Mouse (Mus musculus) left cerebral cortex, adult 9 months (tissue): Measurements from ENCODE around the gene Umad1.

Experiments used
- DNase-seq, 2 experiments: peaks; one replicate each; pipeline ENCODE4 v3.0.0; 2022; ENCODE audit warnings: low spot score in 2 of 2

Umad1 gene

GRCm38 (mm10) chr6:8259004-8259666 is at the start of gene Umad1, which contains the start of the genes Rpa3 and Gm45062:
Gene Umad1, plus strand, starts transcription at chr6:8259288.
Gene Rpa3, minus strand, starts transcription at chr6:8259173.
Gene Gm45062, plus strand, starts transcription at chr6:8259450.
- peak; percentile 96 to 99 for DNase-seq

GRCm38 (mm10) chr6:8209866-8210186 is 49.3 kb upstream of the Umad1 start:
- no peak for DNase-seq

GRCm38 (mm10) chr6:8210661-8211060 is 48.4 kb upstream of the Umad1 start:
- DNase-seq: no peak

- no peak for DNase-seq
Measured at GRCm38 (mm10) chr6:8227035-8227434, 32.1 kb upstream of the Umad1 start.

GRCm38 (mm10) chr6:8228596-8228995 is 30.5 kb upstream of the Umad1 start:
- DNase-seq: no peak

- DNase-seq: no peak
Measured at GRCm38 (mm10) chr6:8258316-8258715, 772 bp upstream of the Umad1 start.

GRCm38 (mm10) chr6:8259667-8260044 is 568 bp downstream of the Umad1 start:
- peak; percentile 26 to 57 for DNase-seq

GRCm38 (mm10) chr6:8271047-8271446 is 12.0 kb downstream of the Umad1 start:
- no peak for DNase-seq

GRCm38 (mm10) chr6:8274387-8275054 is 15.4 kb downstream of the Umad1 start:
- no peak for DNase-seq

- peak; percentile 35 to 87 for DNase-seq
Measured at GRCm38 (mm10) chr6:8275098-8275497, 16.0 kb downstream of the Umad1 start.

- no peak for DNase-seq
Measured at GRCm38 (mm10) chr6:8276431-8276830, 17.3 kb downstream of the Umad1 start.

- DNase-seq: no peak
Measured at GRCm38 (mm10) chr6:8278426-8279002, 19.4 kb downstream of the Umad1 start.

- DNase-seq: no peak
Measured at GRCm38 (mm10) chr6:8283255-8283654, 24.2 kb downstream of the Umad1 start.

- no peak for DNase-seq
Measured at GRCm38 (mm10) chr6:8285401-8285960, 26.4 kb downstream of the Umad1 start.

GRCm38 (mm10) chr6:8286146-8286545 is 27.1 kb downstream of the Umad1 start:
- DNase-seq: no peak

GRCm38 (mm10) chr6:8288755-8289580 is 29.9 kb downstream of the Umad1 start:
- DNase-seq: no peak

GRCm38 (mm10) chr6:8294048-8294784 is 35.1 kb downstream of the Umad1 start:
- no peak for DNase-seq

- peak in 1 of 2 experiments; percentile 50 for DNase-seq
Measured at GRCm38 (mm10) chr6:8299066-8299863, 40.2 kb downstream of the Umad1 start.

- DNase-seq: no peak
Measured at GRCm38 (mm10) chr6:8307878-8308775, 49.0 kb downstream of the Umad1 start.
